Mouse (Mus musculus) thymus, postnatal 0 days (tissue): ENCODE data around the gene Dnmt3l. TPM values are rescaled to one million over a fixed set of nuclear protein-coding genes. Genes with fewer than 3 reads are reported as not detected.
"Not testable (repeated sequence)": the region's sequence is repeated elsewhere in the genome, so short reads cannot be mapped to it uniquely, and the experiment has no call there.

Experiments
- DNase-seq: peaks from one replicate; pipeline ENCODE4 v3.0.0-alpha.2; 2015; ENCODE audit warnings: low spot score
- polyA plus RNA-seq: library from polyadenylated mRNA; unstranded; fragments of >200 nt; fragmentation: Nextera tagmentation; extraction: Ambion mirVana; gene quantifications from 2 replicates; pipeline ENCODE4 v1.2.1, GENCODE M21; 2015

The Dnmt3l gene
- polyA plus RNA-seq, 1 experiment from 2014 or later: 0.69 TPM

GRCm38 (mm10) chr10:78084073-78084472 is 42.3 kb downstream of the Dnmt3l start:
- DNase-seq: no peak

GRCm38 (mm10) chr10:78085711-78086110 is 44.0 kb downstream of the Dnmt3l start:
- no peak for DNase-seq

- DNase-seq: peak; percentile 14
Measured at GRCm38 (mm10) chr10:78086444-78087061, 44.8 kb downstream of the Dnmt3l start.

GRCm38 (mm10) chr10:78087101-78087511 is 45.4 kb downstream of the Dnmt3l start:
- DNase-seq: peak; percentile 46

GRCm38 (mm10) chr10:78090246-78090645 is 48.5 kb downstream of the Dnmt3l start:
- DNase-seq: no peak

- DNase-seq: no peak
Measured at GRCm38 (mm10) chr10:78090706-78091491, 49.2 kb downstream of the Dnmt3l start.

- no peak for DNase-seq
Measured at GRCm38 (mm10) chr10:78091865-78092724, 50.3 kb downstream of the Dnmt3l start.

GRCm38 (mm10) chr10:78092725-78093029 is 50.9 kb downstream of the Dnmt3l start:
- no peak for DNase-seq

GRCm38 (mm10) chr10:78095221-78095620 is 53.5 kb downstream of the Dnmt3l start:
- DNase-seq: no peak

GRCm38 (mm10) chr10:78095954-78096931 is 54.5 kb downstream of the Dnmt3l start:
- no peak for DNase-seq

- not testable (repeated sequence) for DNase-seq
Measured at GRCm38 (mm10) chr10:78099860-78100259, 58.1 kb downstream of the Dnmt3l start.

GRCm38 (mm10) chr10:78100989-78101780 is 59.4 kb downstream of the Dnmt3l start:
- DNase-seq: no peak

GRCm38 (mm10) chr10:78104555-78105490 is 63.1 kb downstream of the Dnmt3l start:
- no peak for DNase-seq

GRCm38 (mm10) chr10:78105548-78105947 is 63.8 kb downstream of the Dnmt3l start:
- DNase-seq: no peak

Other genes starting within 250 kb of the Dnmt3l start
- not detected in 2 replicates for gene Gm9639, start 246.9 kb upstream of the Dnmt3l start, polyA plus RNA-seq
- gene Gm19668, start 242.8 kb upstream of the Dnmt3l start, polyA plus RNA-seq: not detected in 2 replicates
- not detected in 2 replicates for gene Gm9507, start 230.1 kb upstream of the Dnmt3l start, polyA plus RNA-seq
- not detected in 2 replicates for gene Gm2696, start 227.3 kb upstream of the Dnmt3l start, polyA plus RNA-seq
- gene Krtap10-4, start 214.9 kb upstream of the Dnmt3l start, polyA plus RNA-seq: not detected in 2 replicates
- gene Krtap10-10, start 206.0 kb upstream of the Dnmt3l start, polyA plus RNA-seq: not detected in 2 replicates
- not detected in 2 replicates for gene Gm36176, start 195.1 kb upstream of the Dnmt3l start, polyA plus RNA-seq
- not detected in 2 replicates for gene Gm10318, start 189.1 kb upstream of the Dnmt3l start, polyA plus RNA-seq
- gene Gm3285, start 180.0 kb upstream of the Dnmt3l start, polyA plus RNA-seq: not detected in 2 replicates
- gene Lrrc3, start 139.4 kb upstream of the Dnmt3l start, polyA plus RNA-seq: 1.2 TPM in 2 replicates
- 18.1 and 21.8 TPM in 2 replicates for gene Trpm2, start 71.4 kb upstream of the Dnmt3l start, polyA plus RNA-seq
- gene 1810043G02Rik, start 63.4 kb upstream of the Dnmt3l start, polyA plus RNA-seq: 20.9 and 21.0 TPM in 2 replicates
- gene Pfkl, start 31.9 kb upstream of the Dnmt3l start, polyA plus RNA-seq: 41.1 and 45.5 TPM in 2 replicates
- 8.8 and 10.1 TPM in 2 replicates for gene Aire, start 1.7 kb downstream of the Dnmt3l start, polyA plus RNA-seq
- 6.2 and 6.7 TPM in 2 replicates for gene Icosl, start 27.4 kb downstream of the Dnmt3l start, polyA plus RNA-seq
- gene D10Jhu81e, start 127.8 kb downstream of the Dnmt3l start, polyA plus RNA-seq: 28.9 and 31.2 TPM in 2 replicates
- 18.1 and 18.7 TPM in 2 replicates for gene Pwp2, start 143.2 kb downstream of the Dnmt3l start, polyA plus RNA-seq
- 20.0 and 26.3 TPM in 2 replicates for gene Trappc10, start 202.7 kb downstream of the Dnmt3l start, polyA plus RNA-seq